Mouse (Mus musculus) layer of hippocampus, adult 18-20 months (tissue): ENCODE data around the gene Ift80. TPM values are rescaled to one million over a fixed set of nuclear protein-coding genes. Genes with fewer than 3 reads are reported as not detected.
"Not testable (repeated sequence)": the region's sequence is repeated elsewhere in the genome, so short reads cannot be mapped to it uniquely, and the experiment has no call there.

Experiments used
- DNase-seq, 2 experiments: peaks; one replicate each; pipeline ENCODE4 v3.0.0; 2022; ENCODE audit warnings: low spot score in 2 of 2
- total RNA-seq, 2 experiments: library from RNA; stranded (reverse); gene quantifications; 2 replicates each; pipeline ENCODE4 v1.2.3; 2021

The Ift80 gene
- total RNA-seq, 2 experiments from 2014 or later: 24.6 to 25.2 TPM

DNA sequence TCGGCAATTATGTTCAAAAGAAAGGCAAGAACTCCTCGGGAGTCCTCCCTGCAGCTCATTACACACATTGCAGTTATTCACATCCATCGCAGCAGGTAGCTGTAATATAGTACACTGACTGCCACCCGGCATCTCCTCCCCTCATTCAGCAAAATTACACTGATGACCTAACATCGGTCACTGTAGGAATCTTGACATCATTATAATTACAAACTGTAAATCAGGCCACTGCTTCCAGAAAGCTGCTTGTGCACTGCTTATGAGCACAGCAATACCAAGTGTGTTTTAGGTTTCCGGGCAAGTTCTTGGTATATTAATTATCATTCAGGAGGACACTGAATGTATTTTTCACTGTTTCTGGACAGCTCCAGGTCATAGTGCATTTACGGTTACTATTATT, 65.1 kb downstream of the Ift80 start:
- DNase-seq: no peak

DNA sequence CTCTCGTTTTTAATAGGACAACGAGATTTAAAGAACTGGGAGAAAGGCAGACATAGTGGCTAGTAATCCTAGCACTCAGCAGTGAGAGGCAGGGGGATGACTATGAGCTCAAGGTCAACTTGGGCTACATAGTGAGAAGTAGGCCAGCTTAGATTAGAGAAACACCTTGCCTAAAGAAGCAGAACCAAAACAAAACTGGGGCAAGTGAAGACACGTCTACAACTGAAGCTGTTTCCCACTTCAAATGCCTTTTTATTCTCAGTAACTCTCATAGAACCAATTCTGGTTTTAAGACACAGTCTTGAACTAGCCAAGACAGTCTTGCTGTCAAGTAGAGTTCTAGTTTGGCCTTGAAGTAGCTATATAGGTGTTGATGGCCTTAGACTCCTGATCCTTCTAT, 67.7 kb downstream of the Ift80 start:
- DNase-seq: no peak

DNA sequence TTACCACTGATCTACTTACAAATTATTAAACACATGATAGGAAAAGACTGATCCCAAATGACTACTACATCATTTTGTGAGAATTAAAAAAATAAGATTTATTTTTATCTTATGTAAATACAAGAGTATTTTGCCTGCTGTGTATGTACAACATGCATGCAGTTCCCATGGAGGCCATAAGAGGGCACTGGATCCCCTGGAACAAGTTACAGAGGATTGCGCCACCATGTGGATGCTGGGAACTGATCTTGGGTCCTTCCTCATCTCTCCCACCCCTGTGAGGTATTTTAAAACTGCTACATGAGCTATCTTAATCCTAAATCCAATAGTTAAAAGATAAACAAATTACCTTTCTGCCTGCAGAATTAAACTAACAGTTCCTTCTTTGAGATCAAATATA, 68.9 kb downstream of the Ift80 start:
- DNase-seq: no peak

DNA sequence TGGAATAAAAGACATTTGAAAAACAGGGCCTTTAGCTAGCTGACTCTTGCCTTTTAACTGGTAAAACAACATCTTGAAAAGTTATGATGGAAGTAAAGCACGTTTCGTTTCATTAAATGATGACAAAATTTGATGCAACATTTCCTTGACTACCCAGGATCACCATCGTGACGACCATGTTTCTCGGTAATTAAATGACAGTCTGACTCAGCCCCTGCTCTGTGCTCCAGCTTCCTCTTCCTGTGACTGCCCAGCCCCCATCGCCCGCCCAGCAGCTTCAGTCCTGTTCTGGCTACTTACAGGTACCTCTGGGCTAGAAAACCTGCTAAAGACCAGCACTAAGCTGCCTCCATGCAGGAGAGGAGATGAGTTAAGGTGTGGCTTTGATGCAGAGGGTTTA, 70.1 kb downstream of the Ift80 start:
- no peak for DNase-seq

DNA sequence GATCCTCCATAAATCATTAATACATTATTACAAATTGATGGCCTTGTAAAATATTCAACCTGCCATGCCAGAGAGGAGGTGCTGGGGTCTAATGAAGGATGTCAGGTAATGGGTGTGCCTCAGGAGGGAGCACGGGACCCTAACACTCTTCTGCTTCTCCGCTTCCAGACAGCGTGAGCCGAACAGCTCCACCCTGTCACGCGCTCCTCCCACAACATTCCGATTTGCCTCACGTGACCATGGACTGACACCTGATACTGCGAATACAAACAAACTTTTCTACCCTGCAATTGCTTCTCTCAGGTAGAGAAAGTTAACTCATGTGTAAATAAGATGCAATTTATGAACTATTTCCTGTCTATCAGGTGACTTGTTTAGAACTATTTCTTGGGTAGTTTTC, 75.8 kb downstream of the Ift80 start:
- no peak for DNase-seq

DNA sequence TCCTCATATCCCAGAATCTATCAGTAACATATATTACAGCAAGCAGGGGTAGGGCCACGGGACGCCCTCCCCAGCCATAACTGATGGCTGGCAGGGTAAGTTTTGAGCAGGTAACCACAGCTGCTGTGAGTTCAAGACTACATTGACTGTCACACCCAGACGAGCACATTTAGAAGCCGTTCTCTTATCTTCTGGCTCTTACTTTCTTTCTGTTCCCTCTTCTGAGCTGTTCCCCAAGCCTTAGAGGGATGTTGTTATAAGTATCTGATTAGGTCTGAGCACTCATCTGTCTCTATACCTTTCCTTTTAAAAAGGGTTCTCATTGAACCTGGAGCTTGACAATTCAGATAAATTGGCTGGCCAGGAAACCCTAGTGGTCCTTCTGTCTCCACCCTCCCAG, 96.9 kb downstream of the Ift80 start:
- DNase-seq: no peak

DNA sequence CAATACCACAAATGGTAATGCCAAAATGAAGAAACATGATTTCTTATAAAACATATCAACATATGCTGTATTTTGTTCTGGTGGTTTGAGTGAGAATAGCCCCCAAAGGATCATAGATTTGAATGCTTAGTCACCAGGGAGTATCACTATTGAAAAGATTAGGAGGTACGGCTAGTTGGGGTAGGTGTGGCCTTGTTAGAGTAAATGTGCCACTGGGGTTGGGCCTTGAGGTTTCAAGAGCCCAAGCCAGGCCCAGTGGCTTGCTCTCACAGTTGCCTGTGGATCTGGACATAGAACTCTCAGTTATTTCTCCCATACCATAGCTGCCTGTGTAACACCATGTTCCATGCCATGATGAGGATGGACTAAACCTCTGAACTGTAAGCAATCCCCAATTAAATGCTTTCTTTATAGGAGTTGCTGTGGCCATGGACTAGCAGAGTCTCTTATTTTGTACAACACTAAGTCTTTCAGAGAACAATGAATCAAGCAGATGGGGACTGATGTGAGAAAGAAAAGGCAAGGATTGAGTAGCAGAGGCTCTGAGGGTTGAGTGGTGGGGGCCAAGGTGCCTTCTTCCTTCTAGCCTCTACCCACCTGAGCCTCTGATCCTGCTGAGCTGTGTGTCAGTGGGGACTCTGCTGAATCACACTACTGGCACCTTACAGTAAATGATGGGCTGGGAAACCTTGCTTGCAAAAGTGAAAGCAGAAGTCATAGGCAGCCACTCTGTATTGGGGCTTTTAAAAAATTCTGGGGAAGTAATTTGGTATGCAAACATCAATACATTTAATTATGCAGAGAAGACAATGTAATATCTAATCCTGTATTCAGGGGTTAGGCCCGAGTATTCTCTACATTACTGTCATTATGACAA, 99.2 kb downstream of the Ift80 start:
- DNase-seq: no peak

DNA sequence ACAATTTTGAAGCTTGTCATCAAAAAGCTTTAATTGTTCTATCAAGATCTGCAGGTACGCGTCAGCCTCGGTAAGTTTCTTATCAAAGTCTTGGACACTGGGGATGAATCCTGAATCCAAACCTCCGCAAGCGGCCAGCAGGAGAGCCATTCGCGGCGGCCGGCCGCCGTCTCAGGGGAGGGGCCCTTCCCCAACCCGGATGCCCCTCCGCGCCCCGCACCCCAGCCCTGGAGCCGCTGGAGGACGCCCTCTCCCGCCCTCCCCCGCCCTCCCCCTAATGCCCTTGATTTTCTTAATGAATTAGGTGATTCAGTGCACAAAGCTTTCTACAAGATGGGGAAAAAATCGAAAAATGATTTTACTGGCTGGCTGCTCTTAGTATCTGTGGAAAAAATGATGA, 101.7 kb downstream of the Ift80 start:
- DNase-seq: not testable (repeated sequence)

DNA sequence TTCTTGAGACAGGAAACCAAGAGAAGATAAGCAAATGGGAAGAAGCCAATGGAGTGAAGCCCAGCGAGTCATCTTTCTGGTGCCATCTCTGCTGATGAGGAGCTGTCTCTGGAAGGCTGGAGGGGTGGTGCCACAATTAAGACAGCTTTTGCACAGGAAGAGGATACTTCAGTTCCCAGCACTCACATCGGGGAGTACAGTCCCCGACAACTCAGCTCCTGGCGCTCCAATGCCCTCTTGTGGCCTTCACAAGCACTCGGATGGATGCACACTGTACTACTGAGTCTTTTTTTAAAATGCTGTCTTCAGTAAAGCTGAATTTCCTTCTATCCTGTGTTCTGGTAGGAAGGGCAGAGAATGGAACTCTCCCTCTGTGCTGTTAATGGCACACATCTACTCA, 107.2 kb downstream of the Ift80 start:
- DNase-seq: no peak

DNA sequence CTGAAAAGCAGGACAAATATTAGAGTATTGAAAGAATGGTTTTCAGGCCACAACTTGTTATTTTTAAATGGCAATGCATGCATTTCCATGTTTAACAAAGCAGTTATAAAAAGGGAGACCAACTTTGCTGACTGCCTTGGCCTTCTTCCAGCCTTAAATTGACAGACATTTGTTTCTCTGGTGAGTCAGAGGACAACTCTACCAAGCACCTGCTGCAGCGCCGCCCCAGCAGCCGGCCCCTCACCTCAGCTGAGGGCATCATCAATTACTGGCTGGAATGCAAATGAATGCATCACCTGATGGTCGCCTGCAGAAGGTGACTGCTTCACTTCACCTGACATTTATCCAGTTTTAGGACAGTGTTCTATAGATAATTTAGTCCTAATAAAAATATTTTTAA, 108.9 kb downstream of the Ift80 start:
- DNase-seq: peak; percentile 32 to 68

DNA sequence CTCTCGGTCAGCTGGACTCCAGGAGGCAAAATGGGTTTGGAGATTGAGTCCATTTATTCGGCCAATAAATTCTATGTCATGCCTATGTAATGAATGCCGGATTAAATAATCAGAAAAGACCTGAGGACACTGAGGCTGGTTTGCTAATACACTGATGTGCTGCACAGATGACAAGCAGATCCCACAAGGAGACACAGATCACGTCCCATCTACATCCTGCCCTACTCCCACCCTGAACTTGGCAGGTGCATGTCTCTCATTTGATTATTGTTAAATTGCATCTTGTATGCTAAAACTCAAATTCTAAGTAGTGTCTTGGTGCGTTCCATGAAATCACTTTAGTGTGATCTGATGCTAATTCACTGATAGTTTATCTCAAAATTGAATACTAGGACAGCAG, 117.5 kb downstream of the Ift80 start:
- no peak for DNase-seq

DNA sequence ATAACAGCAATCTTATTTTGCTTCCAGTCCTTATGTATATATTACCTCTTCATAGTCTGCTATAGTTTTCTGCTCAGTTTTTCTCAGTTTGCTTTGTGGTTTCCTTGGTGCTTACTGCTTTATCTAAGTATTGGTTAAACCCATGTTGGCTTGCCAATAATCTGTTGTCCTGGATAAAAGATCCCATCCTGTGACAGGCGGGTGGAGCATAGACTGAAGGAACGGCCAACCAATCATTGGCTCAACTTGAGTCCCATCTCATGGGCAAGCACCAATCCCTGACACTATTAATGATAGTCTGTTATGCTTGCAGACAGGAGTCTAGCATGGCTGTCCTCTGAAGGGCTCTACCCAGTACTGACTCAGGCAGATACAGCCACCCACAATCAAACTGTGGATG, 130.3 kb downstream of the Ift80 start:
- DNase-seq: no peak

DNA sequence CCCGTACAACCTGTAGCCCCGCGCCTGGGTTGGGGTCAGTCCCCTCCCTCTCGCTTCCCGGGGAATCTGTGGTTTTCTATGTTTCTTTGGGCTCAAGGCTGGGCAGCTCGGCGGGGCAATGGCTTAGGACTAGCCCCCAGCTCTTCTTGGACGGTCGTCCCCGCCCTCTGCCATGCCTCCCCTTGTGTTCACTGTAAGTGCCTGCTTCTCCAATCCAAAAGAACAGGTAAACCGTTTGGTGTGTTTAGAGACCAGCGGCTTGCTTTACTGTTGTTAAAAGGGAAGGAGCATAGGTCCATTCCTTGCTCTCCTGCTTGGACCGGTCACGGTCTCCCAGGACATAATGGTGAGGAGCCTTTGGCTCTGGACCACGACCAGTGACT, 133.8 kb downstream of the Ift80 start:
- DNase-seq: no peak

DNA sequence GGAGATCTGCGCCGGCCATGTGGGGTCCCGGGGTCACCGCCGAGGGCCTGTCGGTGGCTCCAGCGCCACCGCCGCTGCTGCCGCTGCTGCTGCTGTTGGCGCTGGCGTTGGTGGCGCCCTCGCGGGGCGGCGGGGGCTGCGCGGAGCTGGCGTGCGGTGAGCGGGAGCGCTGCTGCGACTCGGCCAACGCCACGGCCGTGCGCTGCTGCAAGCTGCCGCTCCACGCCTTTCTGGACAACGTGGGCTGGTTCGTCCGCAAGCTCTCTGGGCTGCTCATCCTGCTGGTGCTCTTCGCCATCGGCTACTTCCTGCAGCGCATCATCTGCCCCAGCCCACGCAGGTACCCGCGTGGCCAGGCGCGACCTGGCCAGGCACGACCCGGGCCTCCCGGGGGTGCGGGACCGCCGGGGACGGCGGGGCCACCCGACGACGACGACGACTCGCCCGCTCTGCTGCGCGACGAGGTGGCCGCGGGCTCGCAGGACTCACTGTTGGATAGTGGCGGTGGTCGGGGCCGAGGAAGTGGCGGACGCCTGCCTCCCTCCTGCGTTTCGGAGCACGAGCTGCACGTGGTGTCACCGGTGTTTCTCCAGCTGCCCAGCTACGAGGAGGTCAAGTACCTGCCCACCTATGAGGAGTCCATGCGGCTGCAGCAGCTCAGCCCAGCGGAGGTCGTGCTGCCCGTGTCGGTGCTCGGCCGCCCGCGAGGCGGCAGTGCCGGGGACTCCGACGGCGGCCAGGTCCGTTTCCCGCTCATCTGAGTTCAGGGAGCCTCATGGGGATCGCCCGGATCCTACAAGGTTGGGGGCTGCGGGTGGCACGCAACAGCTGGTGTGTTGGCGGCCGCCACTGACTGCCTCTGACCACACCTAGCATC, 134.4 kb downstream of the Ift80 start:
- peak; percentile 11 to 25 for DNase-seq

DNA sequence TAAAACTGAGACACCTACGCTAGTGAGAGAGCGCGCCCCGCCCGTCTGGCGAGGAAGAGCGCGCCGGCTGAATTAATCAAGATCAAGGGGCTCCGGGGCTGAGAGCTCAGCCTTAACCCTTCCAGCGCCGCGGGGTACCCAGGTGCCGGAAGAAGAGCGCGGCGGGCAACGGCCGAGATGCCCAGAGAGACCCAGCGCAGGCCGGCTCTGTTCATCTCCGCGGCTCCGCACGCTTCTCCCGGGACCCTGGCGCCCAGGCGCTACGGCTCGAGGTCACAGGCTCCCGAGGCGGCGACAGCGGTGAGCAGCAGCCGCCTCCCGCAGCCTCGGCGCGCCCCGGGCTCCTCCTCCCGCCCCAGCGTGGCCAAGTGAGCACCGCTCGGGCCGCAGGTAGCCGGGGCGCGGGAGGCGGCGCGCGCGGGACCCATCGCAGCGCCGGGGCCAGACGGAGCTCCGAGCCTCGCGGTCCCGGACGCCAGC, 135.1 kb downstream of the Ift80 start, which contains the start of gene 1110032F04Rik:
Gene 1110032F04Rik, plus strand, starts transcription at position 376 of the 480 bp plus-strand sequence.
- DNase-seq: peak; percentile 16 to 48

DNA sequence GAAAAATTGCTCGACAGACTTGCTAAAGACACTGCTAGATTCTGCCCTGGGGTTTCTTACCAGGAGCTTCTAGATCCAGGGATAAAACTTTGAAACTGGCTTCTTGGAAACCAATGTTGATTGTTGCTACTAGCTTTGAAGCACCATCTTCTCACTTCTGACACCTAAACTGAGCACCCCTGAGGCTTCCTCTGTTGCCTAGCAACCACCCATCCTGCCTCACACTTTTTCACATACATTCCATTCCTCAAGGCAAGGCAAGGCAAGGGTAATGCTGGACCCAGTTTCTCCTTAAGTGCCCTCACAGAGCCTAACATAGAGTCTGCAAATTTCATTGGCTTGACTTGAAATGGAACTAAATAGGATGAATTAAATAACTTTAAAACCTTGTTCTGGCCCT, 152.0 kb downstream of the Ift80 start:
- DNase-seq: no peak

DNA sequence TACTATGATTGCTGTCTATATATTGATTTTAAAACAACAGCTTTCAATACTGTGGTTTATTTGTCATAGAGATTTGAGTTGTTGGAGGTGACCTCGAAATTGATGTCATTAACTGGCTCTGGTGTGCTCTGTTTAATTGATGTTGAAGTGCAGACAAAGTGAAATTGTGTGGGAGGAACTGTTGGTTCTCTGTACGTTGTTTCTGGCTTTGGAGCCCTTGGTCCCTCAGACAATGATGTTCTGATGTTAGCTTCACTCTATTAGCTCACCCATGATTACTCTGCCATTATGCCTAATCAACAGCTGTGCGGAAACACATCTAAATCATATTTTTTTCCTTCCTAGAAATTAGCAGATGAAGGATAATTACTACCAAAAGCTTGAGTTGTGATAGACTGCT, 156.0 kb downstream of the Ift80 start:
- no peak for DNase-seq

DNA sequence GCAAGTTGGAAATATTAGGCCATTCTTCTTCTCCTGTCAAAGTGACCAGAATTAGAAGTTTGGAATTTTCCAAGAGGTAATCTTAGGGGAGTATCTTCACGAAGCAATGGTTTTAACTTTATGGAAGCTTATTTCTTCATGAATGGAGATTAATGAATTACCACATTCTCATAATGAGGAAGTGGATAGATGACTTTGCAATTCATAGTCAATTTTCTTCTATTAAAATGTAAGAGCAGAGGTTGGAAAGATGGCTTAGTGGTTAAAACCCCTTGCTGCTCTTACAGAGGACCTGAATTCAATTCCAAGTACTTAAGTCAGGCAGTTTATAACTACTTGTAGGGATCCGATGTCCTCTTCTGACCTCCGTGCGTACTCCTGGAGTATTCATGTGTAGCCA, 160.3 kb downstream of the Ift80 start:
- no peak for DNase-seq
